Mouse (Mus musculus) gastrocnemius, postnatal 10 days (tissue): ENCODE data around the gene Wdfy4. TPM values are rescaled to one million over a fixed set of nuclear protein-coding genes. Genes with fewer than 3 reads are reported as not detected.

Experiments used
- DNase-seq: peaks from one replicate; pipeline ENCODE4 v3.0.0; 2021; ENCODE audit warnings: mixed read lengths
- total RNA-seq, 2 experiments: library from RNA; stranded (reverse); gene quantifications; 2 replicates each; pipeline ENCODE4 v1.2.3; 2021

Wdfy4 gene
- total RNA-seq, 2 experiments from 2014 or later = 1.3 to 4.1 TPM

GRCm38 (mm10) chr14:33078596-33078995 is 106.7 kb downstream of the Wdfy4 start:
- no peak for DNase-seq

- no peak for DNase-seq
Measured at GRCm38 (mm10) chr14:33078110-33078509, 107.2 kb downstream of the Wdfy4 start.

GRCm38 (mm10) chr14:33073355-33073754 is 112.0 kb downstream of the Wdfy4 start:
- no peak for DNase-seq

- DNase-seq = no peak
Measured at GRCm38 (mm10) chr14:33072351-33072750, 113.0 kb downstream of the Wdfy4 start.

GRCm38 (mm10) chr14:33067676-33068075 is 117.6 kb downstream of the Wdfy4 start:
- no peak for DNase-seq

- DNase-seq = no peak
Measured at GRCm38 (mm10) chr14:33062996-33063395, 122.3 kb downstream of the Wdfy4 start.

GRCm38 (mm10) chr14:33058881-33059660 is 126.2 kb downstream of the Wdfy4 start:
- no peak for DNase-seq

- no peak for DNase-seq
Measured at GRCm38 (mm10) chr14:33053441-33053840, 131.9 kb downstream of the Wdfy4 start.

GRCm38 (mm10) chr14:33045217-33045616 is 140.1 kb downstream of the Wdfy4 start:
- DNase-seq = no peak

- no peak for DNase-seq
Measured at GRCm38 (mm10) chr14:33036811-33037210, 148.5 kb downstream of the Wdfy4 start.

- no peak for DNase-seq
Measured at GRCm38 (mm10) chr14:33035386-33035785, 149.9 kb downstream of the Wdfy4 start.

- DNase-seq = peak; percentile 48
Measured at GRCm38 (mm10) chr14:33033424-33033823, 151.9 kb downstream of the Wdfy4 start.

- DNase-seq = no peak
Measured at GRCm38 (mm10) chr14:33030849-33031248, 154.5 kb downstream of the Wdfy4 start.

- no peak for DNase-seq
Measured at GRCm38 (mm10) chr14:33019606-33020005, 165.7 kb downstream of the Wdfy4 start.

- DNase-seq = no peak
Measured at GRCm38 (mm10) chr14:33019050-33019449, 166.3 kb downstream of the Wdfy4 start.

- DNase-seq = no peak
Measured at GRCm38 (mm10) chr14:33007638-33008037, 177.7 kb downstream of the Wdfy4 start.

- no peak for DNase-seq
Measured at GRCm38 (mm10) chr14:33005114-33005513, 180.2 kb downstream of the Wdfy4 start.

GRCm38 (mm10) chr14:33000112-33000979 is 185.0 kb downstream of the Wdfy4 start:
- no peak for DNase-seq

GRCm38 (mm10) chr14:32999511-32999910 is 185.8 kb downstream of the Wdfy4 start:
- DNase-seq = no peak

- DNase-seq = peak; percentile 28
Measured at GRCm38 (mm10) chr14:32994954-32995636, 190.2 kb downstream of the Wdfy4 start.

GRCm38 (mm10) chr14:32991082-32991481 is 194.2 kb downstream of the Wdfy4 start, which contains the start of gene Lrrc18:
Lrrc18 (plus strand) TSS chr14:32991382.
- DNase-seq = no peak

- no peak for DNase-seq
Measured at GRCm38 (mm10) chr14:32986659-32987058, 198.6 kb downstream of the Wdfy4 start.
